Mouse (Mus musculus) brain, embryonic 14.5 days (tissue): ENCODE measurements around the gene 1810046K07Rik. TPM values are rescaled to one million over a fixed set of nuclear protein-coding genes. Genes with fewer than 3 reads are reported as not detected.

Experiments used
- DNase-seq: peaks from one replicate; pipeline ENCODE4 v3.0.0-alpha.2; 2011; ENCODE audit warnings: low read depth
- CTCF ChIP-seq: fragments of 200-500 bp; IDR thresholded peaks from 2 replicates; pipeline ENCODE4 v1.5.1; 2012; ENCODE audit warnings: inconsistent platforms, mild to moderate bottlenecking, moderate library complexity, borderline replicate concordance; ENCODE audit not compliant: insufficient read depth, insufficient read length; ENCODE audit errors: extremely low read depth
- POLR2A ChIP-seq: fragments of 200-500 bp; IDR thresholded peaks from 2 replicates; pipeline ENCODE4 v1.6.1; 2012; ENCODE audit warnings: mild to moderate bottlenecking, inconsistent platforms, borderline replicate concordance; ENCODE audit not compliant: poor library complexity, insufficient read depth, insufficient read length, severe bottlenecking; ENCODE audit errors: extremely low read depth
- polyA plus RNA-seq: library from polyadenylated mRNA; depleted of rRNA; stranded (reverse); fragments of >200 nt; gene quantifications from 2 replicates; pipeline ENCODE4 v1.2.3, GENCODE M21; 2012; rRNA removed

1810046K07Rik gene
- polyA plus RNA-seq = not detected in 2 replicates

DNA sequence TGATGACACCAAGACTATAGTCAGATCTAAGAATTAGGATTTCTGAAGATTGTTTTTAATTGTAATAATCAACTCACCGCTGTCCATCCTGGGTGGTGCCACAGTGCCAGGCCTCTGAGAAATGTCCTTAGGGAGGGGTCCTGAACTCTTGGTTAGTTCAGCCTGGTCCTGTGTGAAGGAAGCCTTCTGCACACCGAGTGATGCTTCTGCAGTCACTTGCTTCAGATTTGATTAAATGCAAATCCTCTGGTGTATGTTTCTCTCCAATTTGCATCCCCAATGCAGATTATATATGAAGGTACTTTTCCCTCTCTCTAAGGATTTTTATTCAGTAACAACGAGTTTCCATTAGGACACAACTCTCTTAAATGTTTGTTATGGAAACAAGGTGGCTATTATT lies at the start of gene 1810046K07Rik:
Gene 1810046K07Rik (minus strand): TSS at position 187 of the 400 bp plus-strand sequence.
- TF ChIP-seq CTCF (no peak), POLR2A (no peak)
- DNase-seq = no peak

- no peak for TF ChIP-seq POLR2A
- no peak for TF ChIP-seq CTCF
- DNase-seq = no peak
These were observed 40.8 kb upstream of the 1810046K07Rik start for GRCm38 (mm10) chr9:51369560-51369959.

DNA sequence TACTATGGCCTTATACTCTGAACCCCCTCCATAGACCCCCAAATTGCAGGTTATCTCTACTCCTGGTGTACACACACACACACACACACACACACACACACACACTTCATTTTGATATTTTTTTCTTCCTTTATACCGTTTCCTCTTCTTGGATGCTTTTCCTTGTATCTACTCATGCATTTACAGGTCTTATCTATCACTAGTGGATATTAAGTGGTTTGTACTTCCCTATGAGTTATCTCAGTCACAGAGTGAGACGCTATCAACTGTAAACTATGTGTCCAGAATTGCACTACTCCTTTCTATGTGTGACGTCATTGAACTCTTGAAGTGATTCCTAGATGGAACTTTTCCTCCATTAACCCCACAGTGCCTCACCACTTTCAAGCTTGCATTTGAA lies 38.4 kb upstream of the 1810046K07Rik start:
- DNase-seq = no peak
- TF ChIP-seq CTCF = no peak
- no peak for TF ChIP-seq POLR2A

- TF ChIP-seq CTCF = no peak
- TF ChIP-seq POLR2A = no peak
- no peak for DNase-seq
These were observed 35.3 kb upstream of the 1810046K07Rik start for GRCm38 (mm10) chr9:51364059-51364458.

DNA sequence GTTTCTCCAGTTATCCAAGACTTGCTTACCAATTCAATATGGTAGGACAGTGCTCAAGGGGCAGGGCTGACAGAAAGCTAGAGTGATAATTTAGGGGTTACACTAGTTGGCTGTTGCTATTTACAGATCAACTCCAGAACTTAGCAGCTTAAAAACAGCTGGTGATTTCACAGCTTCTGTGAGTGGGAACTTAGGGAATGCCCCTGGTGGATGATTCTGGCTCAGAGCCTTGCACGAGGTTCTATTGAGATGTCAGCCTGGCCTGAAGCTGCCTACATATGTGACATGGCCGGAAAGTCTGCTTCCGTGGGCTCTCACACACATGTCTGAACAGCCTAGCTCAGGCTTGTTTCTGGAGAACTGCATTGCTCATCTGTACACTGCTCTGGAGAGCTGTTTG lies 24.8 kb upstream of the 1810046K07Rik start:
- TF ChIP-seq POLR2A = no peak
- no peak for TF ChIP-seq CTCF
- no peak for DNase-seq

GRCm38 (mm10) chr9:51352896-51353295 lies 24.2 kb upstream of the 1810046K07Rik start:
- TF ChIP-seq POLR2A (no peak), CTCF (no peak)
- DNase-seq = no peak

GRCm38 (mm10) chr9:51349422-51349821 lies 20.7 kb upstream of the 1810046K07Rik start:
- TF ChIP-seq CTCF (no peak), POLR2A (no peak)
- no peak for DNase-seq

GRCm38 (mm10) chr9:51345768-51346167 lies 17.1 kb upstream of the 1810046K07Rik start:
- TF ChIP-seq CTCF (no peak), POLR2A (no peak)
- DNase-seq = no peak

GRCm38 (mm10) chr9:51335294-51336010 lies 6.7 kb upstream of the 1810046K07Rik start:
- peak; percentile 94 for DNase-seq
- TF ChIP-seq CTCF (peak; percentile 94), POLR2A (no peak)

- DNase-seq = no peak
- TF ChIP-seq POLR2A = no peak
- TF ChIP-seq CTCF = no peak
These were observed 2.9 kb upstream of the 1810046K07Rik start for GRCm38 (mm10) chr9:51331449-51332238.

GRCm38 (mm10) chr9:51327555-51327903 lies 1.2 kb downstream of the 1810046K07Rik start:
- no peak for DNase-seq
- TF ChIP-seq POLR2A (no peak), CTCF (no peak)

DNA sequence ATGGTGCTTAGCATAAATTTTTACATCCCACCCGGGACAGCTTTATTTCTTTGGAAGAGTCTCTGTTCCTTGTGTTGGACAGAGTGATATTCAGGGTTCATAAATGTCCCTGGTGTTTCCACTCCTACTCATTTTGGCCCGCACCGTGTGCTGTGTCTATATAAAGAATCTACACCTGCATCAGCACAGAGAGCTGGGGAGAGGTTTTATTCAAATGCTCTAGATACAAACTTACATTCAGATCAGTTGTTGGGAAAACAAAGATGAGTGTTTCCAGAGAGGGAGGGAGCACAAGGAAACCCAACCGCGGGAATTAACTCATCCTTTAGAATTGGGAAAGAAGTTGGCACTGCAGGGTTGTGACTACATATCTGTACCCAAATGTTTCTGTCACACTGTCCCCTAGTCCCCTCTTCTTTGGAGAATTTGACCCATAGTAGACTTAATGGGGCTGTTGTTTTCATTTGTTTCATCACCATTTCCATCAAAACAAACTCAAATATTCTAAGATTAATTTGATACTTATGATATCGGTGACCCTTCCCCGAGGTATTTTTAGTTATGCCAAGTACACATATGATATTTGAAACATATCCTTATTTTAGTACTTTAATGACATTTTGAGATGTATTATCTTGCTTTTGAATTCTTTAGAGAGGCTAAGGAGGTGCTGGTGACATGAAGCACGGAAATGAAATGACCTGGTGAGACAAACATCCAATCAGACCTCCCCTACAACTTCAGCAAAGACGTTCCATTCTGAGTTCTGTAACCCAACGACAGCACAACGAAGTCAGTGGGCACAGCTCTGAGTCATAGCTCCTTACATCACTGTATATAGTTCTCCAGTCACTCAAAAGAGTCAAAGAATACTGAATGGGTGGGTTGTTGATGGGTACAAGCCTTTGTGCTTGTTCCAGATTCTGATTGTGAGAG lies 1.8 kb downstream of the 1810046K07Rik start:
- no peak for DNase-seq
- TF ChIP-seq POLR2A (no peak), CTCF (no peak)
